Mouse (Mus musculus): ENCODE measurements around the gene Tmem176a. TPM values are rescaled to one million over a fixed set of nuclear protein-coding genes. Genes with fewer than 3 reads are reported as not detected.

Tmem176a gene
- polyA plus RNA-seq (2014; fragmentation: Illumina TruSeq; extraction: RNeasy Lipid Tissue Mini Kit (QIAGEN cat#74804); ENCODE audit: low replicate concordance), result 125 TPM

GRCm38 (mm10) chr6:48840371-48840969 is at the start of gene Tmem176a:
Gene Tmem176a (plus strand): TSS chr6:48840919.

GRCm38 (mm10) chr6:48840973-48841625 is 380 bp downstream of the Tmem176a start, which contains the start of gene Tmem176b:
Gene Tmem176b (minus strand): TSS chr6:48841496.

GRCm38 (mm10) chr6:48872596-48872995 is 31.9 kb downstream of the Tmem176a start, which contains the start of gene Aoc1:
Gene Aoc1 (plus strand): TSS chr6:48872896.

Other genes with a start within 250 kb of the Tmem176a start
- gene Repin1, start 247.0 kb upstream of the Tmem176a start, polyA plus RNA-seq (2014; fragmentation: Illumina TruSeq; extraction: RNeasy Lipid Tissue Mini Kit (QIAGEN cat#74804); ENCODE audit: low replicate concordance), result 1.3 TPM
- gene Gm44965, start 247.0 kb upstream of the Tmem176a start, polyA plus RNA-seq (2014; fragmentation: Illumina TruSeq; extraction: RNeasy Lipid Tissue Mini Kit (QIAGEN cat#74804); ENCODE audit: low replicate concordance), result not detected
- not detected for gene Zfp775, start 238.9 kb upstream of the Tmem176a start, polyA plus RNA-seq (2014; fragmentation: Illumina TruSeq; extraction: RNeasy Lipid Tissue Mini Kit (QIAGEN cat#74804); ENCODE audit: low replicate concordance)
- not detected for gene AI854703, start 214.2 kb upstream of the Tmem176a start, polyA plus RNA-seq (2014; fragmentation: Illumina TruSeq; extraction: RNeasy Lipid Tissue Mini Kit (QIAGEN cat#74804); ENCODE audit: low replicate concordance)
- 22.2 TPM for gene Gimap8, start 193.7 kb upstream of the Tmem176a start, polyA plus RNA-seq (2014; fragmentation: Illumina TruSeq; extraction: RNeasy Lipid Tissue Mini Kit (QIAGEN cat#74804); ENCODE audit: low replicate concordance)
- 19.5 TPM for gene Gimap9, start 164.8 kb upstream of the Tmem176a start, polyA plus RNA-seq (2014; fragmentation: Illumina TruSeq; extraction: RNeasy Lipid Tissue Mini Kit (QIAGEN cat#74804); ENCODE audit: low replicate concordance)
- gene Gimap4, start 156.4 kb upstream of the Tmem176a start, polyA plus RNA-seq (2014; fragmentation: Illumina TruSeq; extraction: RNeasy Lipid Tissue Mini Kit (QIAGEN cat#74804); ENCODE audit: low replicate concordance), result 82.1 TPM
- 31.9 TPM for gene Gimap6, start 132.7 kb upstream of the Tmem176a start, polyA plus RNA-seq (2014; fragmentation: Illumina TruSeq; extraction: RNeasy Lipid Tissue Mini Kit (QIAGEN cat#74804); ENCODE audit: low replicate concordance)
- 8.2 TPM for gene Gm28053, start 122.3 kb upstream of the Tmem176a start, polyA plus RNA-seq (2014; fragmentation: Illumina TruSeq; extraction: RNeasy Lipid Tissue Mini Kit (QIAGEN cat#74804); ENCODE audit: low replicate concordance)
- gene Gimap7, start 122.3 kb upstream of the Tmem176a start, polyA plus RNA-seq (2014; fragmentation: Illumina TruSeq; extraction: RNeasy Lipid Tissue Mini Kit (QIAGEN cat#74804); ENCODE audit: low replicate concordance), result 6.2 TPM
- gene Gimap1, start 101.9 kb upstream of the Tmem176a start, polyA plus RNA-seq (2014; fragmentation: Illumina TruSeq; extraction: RNeasy Lipid Tissue Mini Kit (QIAGEN cat#74804); ENCODE audit: low replicate concordance), result 3.5 TPM
- 4.2 TPM for gene Gimap5, start 94.7 kb upstream of the Tmem176a start, polyA plus RNA-seq (2014; fragmentation: Illumina TruSeq; extraction: RNeasy Lipid Tissue Mini Kit (QIAGEN cat#74804); ENCODE audit: low replicate concordance)
- gene Gimap3, start 70.1 kb upstream of the Tmem176a start, polyA plus RNA-seq (2014; fragmentation: Illumina TruSeq; extraction: RNeasy Lipid Tissue Mini Kit (QIAGEN cat#74804); ENCODE audit: low replicate concordance), result 11.0 TPM
- gene Tmem176b, start 577 bp downstream of the Tmem176a start, polyA plus RNA-seq (2014; fragmentation: Illumina TruSeq; extraction: RNeasy Lipid Tissue Mini Kit (QIAGEN cat#74804); ENCODE audit: low replicate concordance), result 13.8 TPM
- gene Aoc1, start 32.0 kb downstream of the Tmem176a start, polyA plus RNA-seq (2014; fragmentation: Illumina TruSeq; extraction: RNeasy Lipid Tissue Mini Kit (QIAGEN cat#74804); ENCODE audit: low replicate concordance), result 161 TPM
- gene 1600015I10Rik, start 89.0 kb downstream of the Tmem176a start, polyA plus RNA-seq (2014; fragmentation: Illumina TruSeq; extraction: RNeasy Lipid Tissue Mini Kit (QIAGEN cat#74804); ENCODE audit: low replicate concordance), result not detected
- not detected for gene Doxl2, start 134.0 kb downstream of the Tmem176a start, polyA plus RNA-seq (2014; fragmentation: Illumina TruSeq; extraction: RNeasy Lipid Tissue Mini Kit (QIAGEN cat#74804); ENCODE audit: low replicate concordance)
- not detected for gene Svs1, start 145.9 kb downstream of the Tmem176a start, polyA plus RNA-seq (2014; fragmentation: Illumina TruSeq; extraction: RNeasy Lipid Tissue Mini Kit (QIAGEN cat#74804); ENCODE audit: low replicate concordance)
- 0.52 TPM for gene Gpnmb, start 195.6 kb downstream of the Tmem176a start, polyA plus RNA-seq (2014; fragmentation: Illumina TruSeq; extraction: RNeasy Lipid Tissue Mini Kit (QIAGEN cat#74804); ENCODE audit: low replicate concordance)
- 34.2 TPM for gene Malsu1, start 232.9 kb downstream of the Tmem176a start, polyA plus RNA-seq (2014; fragmentation: Illumina TruSeq; extraction: RNeasy Lipid Tissue Mini Kit (QIAGEN cat#74804); ENCODE audit: low replicate concordance)

All from small intestine, adult 10 weeks (tissue).